ENCODE assay signal across 8 mouse cellular contexts in the genomic region with DNA sequence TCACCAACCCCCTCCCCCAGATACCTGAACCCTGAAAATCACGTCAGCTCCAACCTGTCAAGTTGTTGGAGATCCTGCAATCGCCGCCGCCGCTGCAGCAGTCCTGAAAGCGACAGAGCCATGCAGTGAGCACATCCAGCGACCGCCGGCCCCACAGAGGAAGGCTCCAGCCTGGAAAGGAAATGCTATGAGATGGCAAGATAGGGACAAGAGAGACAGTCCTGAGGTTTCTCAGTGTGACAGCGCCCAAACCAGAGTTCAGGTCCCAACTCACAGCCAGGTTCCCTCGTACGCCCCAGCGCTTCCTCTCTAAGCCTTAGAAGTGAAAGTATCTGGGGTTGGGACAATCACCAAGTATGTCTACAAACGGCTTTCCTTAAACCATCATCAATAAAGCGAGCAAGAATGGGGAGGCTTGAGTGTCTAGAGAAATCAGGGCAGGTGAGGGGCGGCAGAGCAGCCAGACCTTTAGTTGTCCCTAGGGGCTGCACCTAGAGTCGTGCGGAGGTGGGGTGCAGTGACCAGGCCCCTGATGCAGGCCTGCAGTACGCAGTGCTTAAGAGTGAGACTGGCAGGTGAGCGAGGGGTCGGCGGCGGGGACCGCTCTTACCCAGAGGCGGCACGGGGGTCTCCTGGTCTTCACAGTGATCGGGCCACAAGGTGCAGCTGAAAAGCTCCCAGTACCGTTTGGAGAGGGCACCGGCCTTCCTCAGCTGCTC. TPM values are rescaled to one million over a fixed set of nuclear protein-coding genes. Genes with fewer than 3 reads are reported as not detected.
DNase-seq lines count a peak whose midpoint lies in the region; ATAC-seq and TF ChIP-seq lines count a peak whose summit lies in the region.

No protein-coding gene starts in this region.

- peak overlapping the region; percentile 89 to 94 (median 89) for H3K4me3 ChIP-seq in CH12.LX (replicated peaks in 1 of 3; ENCODE audit: low read depth in 2 of 3, low read length in 2 of 3, poor library complexity in 1 of 3)
- H3K4me3 ChIP-seq in forebrain, embryonic 16.5 days (replicated peaks; ENCODE audit: low read length) = peak overlapping the region; percentile 55
- peak overlapping the region; percentile 72 for H3K4me3 ChIP-seq in intestine, embryonic 16.5 days (ENCODE audit: low read length)
- peak overlapping the region; percentile 69 for H3K4me3 ChIP-seq in lung, embryonic 16.5 days (ENCODE audit: low read length)
- peak overlapping the region; percentile 58 for H3K4me3 ChIP-seq in olfactory bulb, adult 2 months (ENCODE audit: insufficient read depth, low read depth, low read length)

- no peak for TF ChIP-seq EP300 in CH12.LX (IDR thresholded peaks at IDR 0.05; ENCODE audit: low read length)

- H3K4me1 ChIP-seq in CH12.LX (ENCODE audit: control insufficient read depth in 1 of 2, insufficient read depth in 2 of 2) = peaks cover 11 to 43% of the 10 kb centered on the region in 2 experiments
- peaks cover 6% of the 10 kb centered on the region for H3K4me1 ChIP-seq in forebrain, embryonic 16.5 days (replicated peaks; ENCODE audit: control insufficient read depth, insufficient read depth, low read length)
- peaks cover 6% of the 10 kb centered on the region for H3K4me1 ChIP-seq in intestine, embryonic 16.5 days (ENCODE audit: control insufficient read depth, insufficient read depth, low read length)
- H3K4me1 ChIP-seq in lung, embryonic 16.5 days (replicated peaks; ENCODE audit: control insufficient read depth, insufficient read depth, low read length) = peaks cover 12% of the 10 kb centered on the region
- peaks cover 17% of the 10 kb centered on the region for H3K4me1 ChIP-seq in olfactory bulb, adult 2 months (ENCODE audit: control insufficient read depth, insufficient read depth, low read length)

- no peak for TF ChIP-seq POLR2A in CH12.LX (IDR thresholded peaks at IDR 0.05; ENCODE audit: low read depth, low read length)
- no peak for TF ChIP-seq POLR2A in olfactory bulb, adult 2 months (IDR thresholded peaks at IDR 0.05; ENCODE audit: insufficient read depth, low read depth, low read length)

- peak overlapping the region; percentile 62 for H3K4me2 ChIP-seq in CH12.LX (ENCODE audit: insufficient read depth, low read depth, poor library complexity, severe bottlenecking)
- H3K4me2 ChIP-seq in forebrain, embryonic 16.5 days (ENCODE audit: low read length) = peak overlapping the region; percentile 96
- peak overlapping the region; percentile 97 for H3K4me2 ChIP-seq in intestine, embryonic 16.5 days (ENCODE audit: low read depth, low read length)
- H3K4me2 ChIP-seq in lung, embryonic 16.5 days (ENCODE audit: low read depth, low read length) = peak overlapping the region; percentile 95

- H3K79me2 ChIP-seq in CH12.LX (replicated peaks; ENCODE audit: control insufficient read depth, extremely low read depth, insufficient read depth, poor library complexity, severe bottlenecking) = peaks cover 6% of the 10 kb centered on the region

- peak overlapping the region; percentile 95 for H3K27ac ChIP-seq in CH12.LX (ENCODE audit: insufficient read depth, low read depth)
- H3K27ac ChIP-seq in forebrain, embryonic 16.5 days (ENCODE audit: low read length) = no peak overlapping the region
- H3K27ac ChIP-seq in intestine, embryonic 16.5 days (ENCODE audit: low read length) = no peak overlapping the region
- H3K27ac ChIP-seq in lung, embryonic 16.5 days (ENCODE audit: low read length) = peak overlapping the region; percentile 55
- H3K27ac ChIP-seq in olfactory bulb, adult 2 months (ENCODE audit: insufficient read depth, low read depth, low read length) = no peak overlapping the region

- WGBS in forebrain, embryonic 16.5 days = 2% methylated on average over 29 of the region's 29 CpGs
- 3% methylated on average over 29 of the region's 29 CpGs for WGBS in intestine, embryonic 16.5 days
- under 1% methylated on average over 29 of the region's 29 CpGs for WGBS in lung, embryonic 16.5 days
- WGBS in olfactory bulb, adult 2 months = 14% methylated on average over 29 of the region's 29 CpGs

- TF ChIP-seq CTCF in CH12.LX (conservative IDR thresholded peaks at IDR 0.05 in 1 of 2, IDR thresholded peaks at IDR 0.05 in 1 of 2; ENCODE audit: low read depth in 2 of 2, low read length in 2 of 2) = no peak
- 0 out of 2 replicates have a peak, but pooled peaks have one; percentile 5 for TF ChIP-seq CTCF in olfactory bulb, adult 2 months (IDR thresholded peaks at IDR 0.05; ENCODE audit: insufficient read depth, low read depth, low read length)

- peak; percentile 39 for ATAC-seq in forebrain, embryonic 16.5 days
- peak; percentile 60 for ATAC-seq in intestine, embryonic 16.5 days
- peak; percentile 32 for ATAC-seq in lung, embryonic 16.5 days (ENCODE audit: low read depth)

- H3K36me3 ChIP-seq in CH12.LX (replicated peaks in 1 of 2; ENCODE audit: control insufficient read depth in 1 of 2, insufficient read depth in 1 of 2, low read length in 1 of 2) = peaks cover 16 to 35% of the 10 kb centered on the region in 2 experiments
- no peaks in the 10 kb centered on the region for H3K36me3 ChIP-seq in forebrain, embryonic 16.5 days (ENCODE audit: control insufficient read depth, insufficient read depth)
- no peaks in the 10 kb centered on the region for H3K36me3 ChIP-seq in intestine, embryonic 16.5 days (ENCODE audit: control insufficient read depth, insufficient read depth, low read length)
- H3K36me3 ChIP-seq in lung, embryonic 16.5 days (ENCODE audit: control insufficient read depth, insufficient read depth, low read length) = no peaks in the 10 kb centered on the region

- in situ Hi-C loops in CH12.LX (cut with MboI; ENCODE audit: low pct_ligation_motif_present, low pct_unique_long_range_greater_than_20kb, low sequenced_read_pairs) = no loop called here

- DNase-seq in CH12.LX (ENCODE audit: extremely low read depth) = peak; percentile 45
- DNase-seq in adrenal gland, adult 2 months = peak; percentile 70
- no peak for DNase-seq in urinary bladder, postnatal 10 days (ENCODE audit: low spot score)
- DNase-seq in gastrocnemius, adult 8-10 months (ENCODE audit: low spot score in 2 of 2) = no peak

- no peaks in the 10 kb centered on the region for H3K9me3 ChIP-seq in CH12.LX (replicated peaks; ENCODE audit: low read length)
- H3K9me3 ChIP-seq in forebrain, embryonic 16.5 days (ENCODE audit: control insufficient read depth, low read length) = no peaks in the 10 kb centered on the region
- H3K9me3 ChIP-seq in intestine, embryonic 16.5 days (ENCODE audit: control insufficient read depth, low read length) = no peaks in the 10 kb centered on the region
- no peaks in the 10 kb centered on the region for H3K9me3 ChIP-seq in lung, embryonic 16.5 days (ENCODE audit: control insufficient read depth, low read length)

- H3K27me3 ChIP-seq in CH12.LX (replicated peaks) = no peaks in the 10 kb centered on the region
- H3K27me3 ChIP-seq in forebrain, embryonic 16.5 days (replicated peaks; ENCODE audit: control insufficient read depth, insufficient read depth, low read length) = no peaks in the 10 kb centered on the region
- H3K27me3 ChIP-seq in intestine, embryonic 16.5 days (replicated peaks; ENCODE audit: control insufficient read depth, insufficient read depth, low read length) = no peaks in the 10 kb centered on the region
- H3K27me3 ChIP-seq in lung, embryonic 16.5 days (ENCODE audit: control insufficient read depth, insufficient read depth, low read depth, low read length) = no peaks in the 10 kb centered on the region

- TF ChIP-seq RAD21 in CH12.LX (IDR thresholded peaks at IDR 0.05; ENCODE audit: low read depth, low read length) = no peak

- dilution Hi-C loops in CH12.LX (cut with MboI; ENCODE audit: extremely low pct_ligation_motif_present, extremely low pct_unique_long_range_greater_than_20kb, low sequenced_read_pairs) = no loop called here

- peak overlapping the region; percentile 76 for H3K9ac ChIP-seq in CH12.LX (ENCODE audit: insufficient read depth, low read depth)
- peak overlapping the region; percentile 66 for H3K9ac ChIP-seq in forebrain, embryonic 16.5 days (replicated peaks; ENCODE audit: low read depth, low read length)
- H3K9ac ChIP-seq in intestine, embryonic 16.5 days (ENCODE audit: low read depth, low read length) = peak overlapping the region; percentile 78
- H3K9ac ChIP-seq in lung, embryonic 16.5 days (ENCODE audit: low read length) = peak overlapping the region; percentile 70

TF ChIP-seq in CH12.LX, 34 proteins besides CTCF, POLR2A, EP300 and RAD21:
- no peak for TF ChIP-seq UBTF (IDR thresholded peaks at IDR 0.05; ENCODE audit: low read depth, low read length)
- no peak for TF ChIP-seq JUND (conservative IDR thresholded peaks at IDR 0.05; ENCODE audit: low read depth, low read length)

RNA-seq across cellular contexts. Expression of gene Tor3a, which starts 0.5 kb away (rescaled TPM):
- total RNA-seq in CH12.LX (2012; rRNA removed) = 37.2 and 37.6 TPM in 2 replicates
- total RNA-seq in CH12.LX (2014; rRNA removed) = 50.5 and 53.8 TPM in 2 replicates
- 85.7 and 88.6 TPM in 2 replicates for polyA plus RNA-seq in CH12.LX (2012; ENCODE audit: insufficient read length, low read depth)
- 10 to 100 TPM; 15.1 to 24.6 TPM for total RNA-seq in adrenal gland, adult 2 months (2021)
- polyA plus RNA-seq in adrenal gland, adult 2 months (2012; rRNA removed) = 21.5 and 48.9 TPM in 2 replicates
- 4.4 TPM in 2 replicates for polyA plus RNA-seq in forebrain, embryonic 16.5 days (2015; fragmentation: Nextera tagmentation; extraction: Ambion mirVana)
- 6.8 and 7.0 TPM in 2 replicates for polyA plus RNA-seq in intestine, embryonic 16.5 days (2015; fragmentation: Nextera tagmentation; extraction: Ambion mirVana)
- polyA plus RNA-seq in lung, embryonic 16.5 days (2015; fragmentation: Nextera tagmentation; extraction: Ambion mirVana) = 14.0 and 17.0 TPM in 2 replicates
- not detected in 2 replicates for polyA plus RNA-seq in olfactory bulb, adult 2 months (2012; ENCODE audit: insufficient read depth, insufficient read length, low replicate concordance, missing spikeins)
- 1 to 10 TPM; 2.5 to 5.3 (median 4.2) TPM for total RNA-seq in gastrocnemius, adult 8-10 months (2022)

RNA-seq across cellular contexts. Expression of gene Fam20b, which starts 45.3 kb away (rescaled TPM):
- total RNA-seq in CH12.LX (2012; rRNA removed) = 22.3 and 23.0 TPM in 2 replicates
- 25.7 and 26.5 TPM in 2 replicates for total RNA-seq in CH12.LX (2014; rRNA removed)
- polyA plus RNA-seq in CH12.LX (2012; ENCODE audit: insufficient read length, low read depth) = 19.5 and 21.2 TPM in 2 replicates
- 10 to 100 TPM; 55.3 to 56.0 TPM for total RNA-seq in adrenal gland, adult 2 months (2021)
- 6.7 and 9.8 TPM in 2 replicates for polyA plus RNA-seq in adrenal gland, adult 2 months (2012; rRNA removed)
- polyA plus RNA-seq in forebrain, embryonic 16.5 days (2015; fragmentation: Nextera tagmentation; extraction: Ambion mirVana) = 27.2 and 27.6 TPM in 2 replicates
- polyA plus RNA-seq in intestine, embryonic 16.5 days (2015; fragmentation: Nextera tagmentation; extraction: Ambion mirVana) = 38.6 and 47.1 TPM in 2 replicates
- 19.7 and 23.6 TPM in 2 replicates for polyA plus RNA-seq in lung, embryonic 16.5 days (2015; fragmentation: Nextera tagmentation; extraction: Ambion mirVana)
- 104 TPM in 1 of 2 replicates, not detected in the other for polyA plus RNA-seq in olfactory bulb, adult 2 months (2012; ENCODE audit: insufficient read depth, insufficient read length, low replicate concordance, missing spikeins)
- total RNA-seq in gastrocnemius, adult 8-10 months (2022) = 10 to 100 TPM; 28.2 to 50.5 (median 34.6) TPM

Comparison
In these comparisons a context has a peak if more than half of its experiments do, and no peak if none do; other contexts are left out.
1. DNase-seq: peak in CH12.LX (single experiment) and adrenal gland, adult 2 months (single experiment); none in urinary bladder, postnatal 10 days (single experiment) and gastrocnemius, adult 8-10 months (0 of 2).
2. H3K27ac ChIP-seq: peak in CH12.LX (single experiment) and lung, embryonic 16.5 days (single experiment); none in forebrain, embryonic 16.5 days (single experiment), intestine, embryonic 16.5 days (single experiment) and olfactory bulb, adult 2 months (single experiment).
3. Peak in every context shown above with its lines, with median percentiles within 50 percentile points of each other: H3K4me2 ChIP-seq, H3K4me3 ChIP-seq, H3K9ac ChIP-seq and ATAC-seq.